ENCODE assay signal across 8 mouse cellular contexts in genomic region chr12:108605521-108606281, GRCm38 (mm10). TPM values are rescaled to one million over a fixed set of nuclear protein-coding genes. Genes with fewer than 3 reads are reported as not detected.
A peak's percentile ranks its signal among the peaks of the same experiment; 100 is the strongest.
DNase-seq lines count a peak whose midpoint lies in the region; ATAC-seq and TF ChIP-seq lines count a peak whose summit lies in the region.

No protein-coding gene starts in this region.

- no peaks in the 10 kb centered on the region for H3K27me3 ChIP-seq in hindbrain, embryonic 14.5 days (ENCODE audit: control insufficient read depth, insufficient read depth, low read length)
- H3K27me3 ChIP-seq in midbrain, embryonic 16.5 days (ENCODE audit: control insufficient read depth, insufficient read depth, low read depth, low read length) = no peaks in the 10 kb centered on the region

- peaks cover 8% of the 10 kb centered on the region; the same call in 1 of the 2 replicates for H3K4me1 ChIP-seq in cortical plate, adult 2 months (ENCODE audit: control insufficient read depth, insufficient read depth, low read length)
- peaks cover 40% of the 10 kb centered on the region for H3K4me1 ChIP-seq in hindbrain, embryonic 14.5 days (replicated peaks; ENCODE audit: control insufficient read depth, insufficient read depth, low read length)
- H3K4me1 ChIP-seq in midbrain, embryonic 16.5 days (ENCODE audit: control insufficient read depth, insufficient read depth, low read length) = peaks cover 49% of the 10 kb centered on the region

- peak overlapping the region; percentile 41 for H3K4me3 ChIP-seq in cortical plate, adult 2 months (ENCODE audit: insufficient read depth, low read length)
- peak overlapping the region; percentile 38 for H3K4me3 ChIP-seq in hindbrain, embryonic 14.5 days (replicated peaks; ENCODE audit: low read length)
- peak overlapping the region; percentile 43 for H3K4me3 ChIP-seq in midbrain, embryonic 16.5 days (ENCODE audit: low read depth, low read length)

- H3K9me3 ChIP-seq in hindbrain, embryonic 14.5 days (ENCODE audit: control insufficient read depth, low read length) = no peaks in the 10 kb centered on the region
- H3K9me3 ChIP-seq in midbrain, embryonic 16.5 days (replicated peaks; ENCODE audit: control insufficient read depth, low read length, poor library complexity, severe bottlenecking) = no peaks in the 10 kb centered on the region

- ATAC-seq in hindbrain, embryonic 14.5 days (ENCODE audit: low FRiP score) = peak; percentile 86
- ATAC-seq in midbrain, embryonic 16.5 days = peak; percentile 89

- H3K9ac ChIP-seq in hindbrain, embryonic 14.5 days = peak overlapping the region; percentile 71
- peak overlapping the region; percentile 68 for H3K9ac ChIP-seq in midbrain, embryonic 16.5 days (ENCODE audit: low read depth, low read length)

- WGBS in hindbrain, embryonic 14.5 days = 23% methylated on average over 12 of the region's 12 CpGs
- 10% methylated on average over 12 of the region's 12 CpGs for WGBS in midbrain, embryonic 16.5 days

- peak overlapping the region; percentile 56 for H3K27ac ChIP-seq in cortical plate, adult 2 months (ENCODE audit: insufficient read depth, low read length)
- peak overlapping the region; percentile 89 for H3K27ac ChIP-seq in hindbrain, embryonic 14.5 days
- H3K27ac ChIP-seq in midbrain, embryonic 16.5 days (ENCODE audit: low read length) = peak overlapping the region; percentile 87

- no peak for TF ChIP-seq CTCF in cortical plate, adult 2 months (IDR thresholded peaks at IDR 0.05; ENCODE audit: extremely low read depth, insufficient read depth, low read length)

- DNase-seq in R1 (ENCODE audit: low read depth, low spot score) (peak; percentile 59), adipocyte (ENCODE audit: low spot score) (no peak)
- peak; percentile 72 for DNase-seq in hindbrain, embryonic 14.5 days (ENCODE audit: low spot score)
- no peak for DNase-seq in natural killer cell, adult 2 months (ENCODE audit: low spot score in 2 of 2)
- no peak for DNase-seq in adrenal gland, adult 8-10 months
- no peak for DNase-seq in lung, postnatal 10 days

- 0 out of 2 replicates have a peak, but pooled peaks have one; percentile 50 for TF ChIP-seq POLR2A in cortical plate, adult 2 months (IDR thresholded peaks at IDR 0.05; ENCODE audit: extremely low read depth, insufficient read depth, low read length)

- peak overlapping the region; percentile 55 for H3K4me2 ChIP-seq in hindbrain, embryonic 14.5 days (replicated peaks)
- H3K4me2 ChIP-seq in midbrain, embryonic 16.5 days (ENCODE audit: low read length) = peak overlapping the region; percentile 54

- peaks cover 3% of the 10 kb centered on the region; the same call in 1 of the 2 replicates for H3K36me3 ChIP-seq in hindbrain, embryonic 14.5 days (replicated peaks; ENCODE audit: control insufficient read depth, insufficient read depth)
- H3K36me3 ChIP-seq in midbrain, embryonic 16.5 days (ENCODE audit: control insufficient read depth, insufficient read depth, low read length) = no peaks in the 10 kb centered on the region

RNA-seq across cellular contexts. Expression of gene Evl, which starts 51.2 kb away (rescaled TPM):
- 178 and 187 TPM in 2 replicates for polyA plus RNA-seq in cortical plate, adult 2 months (2012; rRNA removed)
- 243 and 270 TPM in 2 replicates for polyA plus RNA-seq in hindbrain, embryonic 14.5 days (2014; fragmentation: Nextera tagmentation; extraction: Ambion mirVana)
- 268 and 272 TPM in 2 replicates for polyA plus RNA-seq in midbrain, embryonic 16.5 days (2015; fragmentation: Nextera tagmentation; extraction: Ambion mirVana)
- 10 to 100 TPM; 45.4 to 65.2 (median 50.3) TPM for total RNA-seq in adrenal gland, adult 8-10 months (2022)

Comparison
In these comparisons a context has a peak if more than half of its experiments do, and no peak if none do; other contexts are left out.
1. DNase-seq: peak in R1 (single experiment) and hindbrain, embryonic 14.5 days (single experiment); none in natural killer cell, adult 2 months (0 of 2), adipocyte (single experiment), adrenal gland, adult 8-10 months (single experiment) and lung, postnatal 10 days (single experiment).
2. Peak in every context shown above with its lines, with median percentiles within 50 percentile points of each other: H3K27ac ChIP-seq and H3K4me3 ChIP-seq.